Mouse (Mus musculus): ENCODE results near the gene 1700001P01Rik. TPM values are rescaled to one million over a fixed set of nuclear protein-coding genes. Genes with fewer than 3 reads are reported as not detected.
A peak's percentile ranks its signal among the peaks of the same experiment; 100 is the strongest.

Gene 1700001P01Rik
- polyA plus RNA-seq, 1 experiment from 2014 or later, result 0.44 TPM

DNA sequence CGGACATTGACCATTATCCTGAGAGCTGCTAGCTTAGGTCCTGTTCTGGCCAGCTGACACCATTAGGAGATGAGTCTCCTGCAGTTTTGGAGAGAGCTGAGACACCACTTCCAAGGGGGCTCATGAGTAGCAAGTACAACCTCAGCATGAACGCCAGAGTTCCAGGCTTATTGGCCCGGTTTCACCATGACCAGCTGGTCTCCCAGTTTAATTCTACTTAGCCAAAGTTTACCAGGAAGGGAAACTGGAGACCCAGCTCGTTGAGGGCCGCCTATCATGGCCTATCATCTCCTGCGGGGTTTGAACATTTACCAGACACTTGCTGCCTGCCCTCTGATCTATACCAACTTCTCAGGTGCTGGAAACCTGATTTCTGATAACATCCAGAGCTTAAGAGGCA lies 31.9 kb upstream of the 1700001P01Rik start:
- WGBS, result 41% methylated on average over 6 of the region's 6 CpGs
- no peak overlapping the region for H3K4me2 ChIP-seq (ENCODE audit: low read depth, low read length, severe bottlenecking)
- H3K27ac ChIP-seq (ENCODE audit: low read depth, low read length), result peak overlapping the region; percentile 42; the same call in 1 of the 2 replicates
- no peaks in the 10 kb centered on the region for H3K9me3 ChIP-seq (ENCODE audit: control insufficient read depth, low read length)
- H3K4me3 ChIP-seq (ENCODE audit: low read depth, low read length), result no peak overlapping the region
- DNase-seq (ENCODE audit: low spot score) (no peak), ATAC-seq (replicated peaks; ENCODE audit: low FRiP score) (no peak)
- H3K4me1 ChIP-seq (replicated peaks; ENCODE audit: control insufficient read depth, insufficient read depth, low read length), result peaks cover 52% of the 10 kb centered on the region
- H3K9ac ChIP-seq (ENCODE audit: low read length), result no peak overlapping the region
- no peaks in the 10 kb centered on the region for H3K36me3 ChIP-seq (ENCODE audit: control insufficient read depth, insufficient read depth, low read length)
- H3K27me3 ChIP-seq (ENCODE audit: control insufficient read depth, insufficient read depth, low read length), result no peaks in the 10 kb centered on the region

DNA sequence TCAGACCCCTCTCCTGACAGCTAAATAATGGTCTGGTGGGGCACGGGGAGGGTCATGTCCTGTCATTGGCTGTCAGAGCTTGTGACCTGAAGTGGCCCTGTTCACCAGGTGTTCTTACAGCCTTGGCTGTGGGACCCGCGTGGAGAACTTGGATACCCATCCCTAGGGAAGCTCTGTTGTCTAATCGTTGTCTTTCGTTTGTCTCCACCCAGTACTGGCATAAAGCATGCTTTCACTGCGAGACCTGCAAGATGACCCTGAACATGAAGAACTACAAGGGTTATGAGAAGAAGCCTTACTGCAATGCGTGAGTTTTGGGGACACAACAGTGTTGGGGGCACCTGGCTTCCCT lies 30.9 kb upstream of the 1700001P01Rik start:
- ATAC-seq (replicated peaks; ENCODE audit: low FRiP score) (no peak), DNase-seq (ENCODE audit: low spot score) (no peak)
- no peaks in the 10 kb centered on the region for H3K9me3 ChIP-seq (ENCODE audit: control insufficient read depth, low read length)
- H3K4me2 ChIP-seq (ENCODE audit: low read depth, low read length, severe bottlenecking), result no peak overlapping the region
- H3K4me1 ChIP-seq (replicated peaks; ENCODE audit: control insufficient read depth, insufficient read depth, low read length), result peaks cover 46% of the 10 kb centered on the region
- H3K36me3 ChIP-seq (ENCODE audit: control insufficient read depth, insufficient read depth, low read length), result no peaks in the 10 kb centered on the region
- H3K4me3 ChIP-seq (ENCODE audit: low read depth, low read length), result no peak overlapping the region
- H3K9ac ChIP-seq (ENCODE audit: low read length), result no peak overlapping the region
- H3K27ac ChIP-seq (ENCODE audit: low read depth, low read length), result no peak overlapping the region
- no peaks in the 10 kb centered on the region for H3K27me3 ChIP-seq (ENCODE audit: control insufficient read depth, insufficient read depth, low read length)
- WGBS, result 77% methylated on average over 7 of the region's 7 CpGs

DNA sequence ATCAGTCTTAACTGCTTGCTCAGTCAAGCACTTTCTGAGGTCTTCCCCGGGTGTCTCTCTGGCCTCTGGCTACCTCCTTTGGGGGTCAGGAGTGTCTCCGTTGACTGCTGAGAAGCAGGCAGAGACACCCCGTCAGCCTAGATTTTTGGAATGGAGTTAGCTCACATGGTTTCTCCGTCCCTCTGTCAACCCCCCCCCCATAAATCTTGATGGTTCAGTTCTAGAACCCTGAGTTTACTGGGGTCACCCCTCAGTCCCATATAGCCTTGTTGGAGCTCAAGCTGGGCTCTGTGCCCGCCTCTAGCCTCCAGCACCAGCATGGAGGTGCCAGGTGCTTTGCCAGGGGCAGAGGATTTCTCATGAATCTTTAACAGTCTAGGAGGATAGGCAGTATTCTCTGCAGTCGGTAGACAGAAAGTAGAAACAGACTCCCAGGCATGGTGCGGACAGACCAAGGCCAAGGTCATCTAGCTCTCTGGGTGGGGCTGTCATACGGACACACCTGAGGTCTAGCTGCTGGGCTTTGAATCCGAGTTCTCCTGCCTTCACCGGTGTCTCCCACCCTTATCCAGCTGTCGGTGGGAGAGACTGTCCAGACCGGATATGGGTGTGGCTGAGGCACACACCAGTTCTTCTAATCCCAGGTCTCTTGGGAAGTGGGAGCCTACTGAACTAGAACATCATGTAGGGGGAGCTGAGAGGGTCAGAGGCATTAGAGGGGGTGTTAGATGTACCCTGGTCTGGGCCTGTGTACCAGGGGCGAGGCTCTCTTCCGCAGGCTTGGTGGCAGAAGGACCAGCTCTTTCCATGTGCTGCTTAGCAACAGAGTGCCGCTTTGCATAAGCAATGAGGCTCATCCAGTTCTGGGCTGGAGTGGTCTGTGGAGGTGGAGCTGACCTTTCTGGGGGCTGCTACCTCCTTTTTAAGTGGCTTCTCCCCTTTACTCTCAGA lies 30.2 kb upstream of the 1700001P01Rik start:
- H3K4me2 ChIP-seq (ENCODE audit: low read depth, low read length, severe bottlenecking), result peak overlapping the region; percentile 24; the same call in 1 of the 2 replicates
- H3K36me3 ChIP-seq (ENCODE audit: control insufficient read depth, insufficient read depth, low read length), result no peaks in the 10 kb centered on the region
- H3K4me1 ChIP-seq (replicated peaks; ENCODE audit: control insufficient read depth, insufficient read depth, low read length), result peaks cover 44% of the 10 kb centered on the region
- no peaks in the 10 kb centered on the region for H3K27me3 ChIP-seq (ENCODE audit: control insufficient read depth, insufficient read depth, low read length)
- no peaks in the 10 kb centered on the region for H3K9me3 ChIP-seq (ENCODE audit: control insufficient read depth, low read length)
- WGBS, result 55% methylated on average over 15 of the region's 15 CpGs
- ATAC-seq (replicated peaks; ENCODE audit: low FRiP score), result 0 out of 2 replicates have a peak, but pooled peaks have one; percentile 42
- no peak for DNase-seq (ENCODE audit: low spot score)
- no peak overlapping the region for H3K4me3 ChIP-seq (ENCODE audit: low read depth, low read length)
- peak overlapping the region; percentile 62 for H3K27ac ChIP-seq (ENCODE audit: low read depth, low read length)
- H3K9ac ChIP-seq (ENCODE audit: low read length), result no peak overlapping the region; the same call in 1 of the 2 replicates

DNA sequence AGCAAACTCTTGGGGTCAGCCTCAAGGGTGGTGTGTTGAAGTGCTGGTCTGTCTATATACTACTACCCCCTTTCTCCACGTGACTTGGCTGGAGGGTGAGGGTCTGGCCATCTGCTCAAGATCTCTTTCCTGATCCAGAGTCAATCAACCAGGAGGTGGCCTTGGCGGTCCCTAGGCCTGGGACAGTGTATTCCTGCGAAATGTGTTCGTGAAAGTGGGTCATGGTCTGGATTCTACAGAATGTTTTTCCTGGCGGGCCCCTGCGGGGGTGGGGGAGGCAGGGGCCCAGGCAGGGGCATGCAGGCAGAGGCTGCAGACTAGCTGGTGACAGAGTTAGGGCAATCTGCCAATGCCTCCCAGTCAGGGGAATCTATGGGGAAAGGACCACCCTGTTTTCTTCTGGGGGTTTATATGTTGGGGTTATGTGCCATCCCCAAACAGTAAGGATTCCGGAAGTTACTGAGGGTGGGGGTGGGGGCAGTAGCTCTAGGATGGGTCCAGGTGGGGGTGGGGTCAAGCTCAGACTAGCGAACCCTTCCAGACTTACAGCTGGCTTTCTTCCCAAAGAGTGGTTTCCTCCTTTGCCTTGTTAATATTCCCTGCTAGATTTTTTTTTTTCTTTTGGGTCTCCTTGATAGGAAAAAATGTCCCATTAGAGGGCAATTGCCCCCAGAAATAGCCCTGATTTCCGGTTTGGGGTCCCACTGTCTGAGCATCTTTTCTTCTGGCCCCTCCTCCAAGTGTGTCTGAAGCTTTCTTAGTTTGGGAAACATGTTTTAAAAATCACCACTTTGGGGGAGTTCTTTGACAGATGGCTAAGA lies 29.3 kb upstream of the 1700001P01Rik start:
- ATAC-seq (replicated peaks; ENCODE audit: low FRiP score), result no peak
- Histone ChIP-seq H3K27me3 (ENCODE audit: control insufficient read depth, insufficient read depth, low read length) (no peaks in the 10 kb centered on the region), H3K36me3 (ENCODE audit: control insufficient read depth, insufficient read depth, low read length) (no peaks in the 10 kb centered on the region), H3K4me2 (ENCODE audit: low read depth, low read length, severe bottlenecking) (peak overlapping the region; percentile 20; the same call in 1 of the 2 replicates), H3K27ac (ENCODE audit: low read depth, low read length) (no peak overlapping the region), H3K9ac (ENCODE audit: low read length) (no peak overlapping the region; the same call in 1 of the 2 replicates), H3K4me1 (replicated peaks; ENCODE audit: control insufficient read depth, insufficient read depth, low read length) (peaks cover 43% of the 10 kb centered on the region), H3K9me3 (ENCODE audit: control insufficient read depth, low read length) (no peaks in the 10 kb centered on the region), H3K4me3 (ENCODE audit: low read depth, low read length) (no peak overlapping the region)
- 43% methylated on average over 9 of the region's 9 CpGs for WGBS
- DNase-seq (ENCODE audit: low spot score), result no peak

DNA sequence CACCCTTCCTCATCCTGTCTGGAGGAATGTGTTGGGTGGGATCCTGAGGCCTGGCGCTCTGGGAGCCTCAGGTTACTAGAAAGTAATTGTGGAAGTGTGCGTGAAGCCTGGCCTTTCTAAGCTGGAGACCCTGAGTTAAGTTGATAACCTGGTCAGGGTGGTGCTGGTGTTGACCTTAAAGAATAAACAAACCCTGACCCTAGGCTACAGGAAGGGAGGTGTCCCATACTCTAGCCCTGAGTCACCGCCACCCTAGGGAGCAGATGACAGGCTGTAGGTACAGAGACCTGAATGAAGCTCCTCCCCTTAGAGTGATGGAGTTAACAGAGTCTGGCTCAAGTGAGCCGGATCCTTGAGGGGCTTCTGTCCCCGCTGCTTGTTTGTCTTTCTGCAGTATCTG lies 28.1 kb upstream of the 1700001P01Rik start:
- no peaks in the 10 kb centered on the region for H3K27me3 ChIP-seq (ENCODE audit: control insufficient read depth, insufficient read depth, low read length)
- no peak overlapping the region for H3K4me2 ChIP-seq (ENCODE audit: low read depth, low read length, severe bottlenecking)
- no peaks in the 10 kb centered on the region for H3K9me3 ChIP-seq (ENCODE audit: control insufficient read depth, low read length)
- ATAC-seq (replicated peaks; ENCODE audit: low FRiP score), result no peak
- H3K4me3 ChIP-seq (ENCODE audit: low read depth, low read length), result no peak overlapping the region
- no peaks in the 10 kb centered on the region for H3K36me3 ChIP-seq (ENCODE audit: control insufficient read depth, insufficient read depth, low read length)
- no peak overlapping the region for H3K9ac ChIP-seq (ENCODE audit: low read length)
- 87% methylated on average over 5 of the region's 5 CpGs for WGBS
- DNase-seq (ENCODE audit: low spot score), result no peak
- peaks cover 37% of the 10 kb centered on the region for H3K4me1 ChIP-seq (replicated peaks; ENCODE audit: control insufficient read depth, insufficient read depth, low read length)
- H3K27ac ChIP-seq (ENCODE audit: low read depth, low read length), result no peak overlapping the region

DNA sequence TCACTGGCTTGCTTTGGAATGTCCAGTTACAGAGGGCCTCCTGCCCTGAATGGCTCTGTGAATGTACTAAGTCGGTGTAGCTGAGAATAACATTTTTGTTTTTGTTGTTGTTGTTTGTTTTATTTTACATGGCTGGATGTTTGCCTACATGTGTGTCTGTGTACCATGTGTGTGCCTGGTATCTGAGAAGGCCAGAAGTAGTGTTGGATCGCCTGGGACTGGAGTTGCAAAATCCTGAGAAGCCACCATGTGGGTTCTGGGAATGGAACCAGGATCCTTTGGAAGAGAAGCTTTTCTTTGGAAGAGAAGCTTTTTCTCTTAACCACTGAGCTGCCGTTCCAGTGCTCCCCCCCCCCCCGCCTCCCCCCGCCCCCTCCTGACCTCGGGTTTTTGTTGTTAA lies 26.8 kb upstream of the 1700001P01Rik start:
- peak; percentile 38 for DNase-seq (ENCODE audit: low spot score)
- H3K4me1 ChIP-seq (replicated peaks; ENCODE audit: control insufficient read depth, insufficient read depth, low read length), result peaks cover 28% of the 10 kb centered on the region
- ATAC-seq (replicated peaks; ENCODE audit: low FRiP score), result no peak
- WGBS, result 34% methylated on average over 6 of the region's 6 CpGs
- no peaks in the 10 kb centered on the region for H3K27me3 ChIP-seq (ENCODE audit: control insufficient read depth, insufficient read depth, low read length)
- H3K9me3 ChIP-seq (ENCODE audit: control insufficient read depth, low read length), result no peaks in the 10 kb centered on the region
- H3K27ac ChIP-seq (ENCODE audit: low read depth, low read length), result 0 out of 2 replicates have a peak overlapping the region, but pooled peaks have one; percentile 8
- H3K4me3 ChIP-seq (ENCODE audit: low read depth, low read length), result no peak overlapping the region
- no peak overlapping the region for H3K4me2 ChIP-seq (ENCODE audit: low read depth, low read length, severe bottlenecking)
- H3K36me3 ChIP-seq (ENCODE audit: control insufficient read depth, insufficient read depth, low read length), result no peaks in the 10 kb centered on the region
- H3K9ac ChIP-seq (ENCODE audit: low read length), result no peak overlapping the region

DNA sequence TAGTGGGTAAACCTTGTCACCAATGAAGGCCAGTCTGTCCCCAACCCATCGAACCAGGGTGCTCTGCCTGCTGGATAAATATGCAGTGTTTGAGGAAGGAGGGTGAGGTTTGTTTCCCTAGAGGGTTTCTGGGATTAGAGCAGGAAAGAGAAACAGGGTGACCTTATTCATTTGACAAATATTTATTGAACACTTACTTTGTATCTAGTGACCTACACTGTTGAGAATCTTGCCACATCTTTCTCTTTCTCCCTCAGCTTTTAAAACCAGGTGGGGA lies 26.4 kb upstream of the 1700001P01Rik start:
- H3K27me3 ChIP-seq (ENCODE audit: control insufficient read depth, insufficient read depth, low read length), result no peaks in the 10 kb centered on the region
- 0 out of 2 replicates have a peak overlapping the region, but pooled peaks have one; percentile 8 for H3K27ac ChIP-seq (ENCODE audit: low read depth, low read length)
- no peaks in the 10 kb centered on the region for H3K9me3 ChIP-seq (ENCODE audit: control insufficient read depth, low read length)
- 65% methylated on average over 1 of the region's 1 CpGs for WGBS
- no peak overlapping the region; the same call in 1 of the 2 replicates for H3K4me2 ChIP-seq (ENCODE audit: low read depth, low read length, severe bottlenecking)
- peaks cover 27% of the 10 kb centered on the region for H3K4me1 ChIP-seq (replicated peaks; ENCODE audit: control insufficient read depth, insufficient read depth, low read length)
- no peak for ATAC-seq (replicated peaks; ENCODE audit: low FRiP score)
- H3K36me3 ChIP-seq (ENCODE audit: control insufficient read depth, insufficient read depth, low read length), result no peaks in the 10 kb centered on the region
- H3K9ac ChIP-seq (ENCODE audit: low read length), result no peak overlapping the region
- no peak for DNase-seq (ENCODE audit: low spot score)
- H3K4me3 ChIP-seq (ENCODE audit: low read depth, low read length), result no peak overlapping the region

DNA sequence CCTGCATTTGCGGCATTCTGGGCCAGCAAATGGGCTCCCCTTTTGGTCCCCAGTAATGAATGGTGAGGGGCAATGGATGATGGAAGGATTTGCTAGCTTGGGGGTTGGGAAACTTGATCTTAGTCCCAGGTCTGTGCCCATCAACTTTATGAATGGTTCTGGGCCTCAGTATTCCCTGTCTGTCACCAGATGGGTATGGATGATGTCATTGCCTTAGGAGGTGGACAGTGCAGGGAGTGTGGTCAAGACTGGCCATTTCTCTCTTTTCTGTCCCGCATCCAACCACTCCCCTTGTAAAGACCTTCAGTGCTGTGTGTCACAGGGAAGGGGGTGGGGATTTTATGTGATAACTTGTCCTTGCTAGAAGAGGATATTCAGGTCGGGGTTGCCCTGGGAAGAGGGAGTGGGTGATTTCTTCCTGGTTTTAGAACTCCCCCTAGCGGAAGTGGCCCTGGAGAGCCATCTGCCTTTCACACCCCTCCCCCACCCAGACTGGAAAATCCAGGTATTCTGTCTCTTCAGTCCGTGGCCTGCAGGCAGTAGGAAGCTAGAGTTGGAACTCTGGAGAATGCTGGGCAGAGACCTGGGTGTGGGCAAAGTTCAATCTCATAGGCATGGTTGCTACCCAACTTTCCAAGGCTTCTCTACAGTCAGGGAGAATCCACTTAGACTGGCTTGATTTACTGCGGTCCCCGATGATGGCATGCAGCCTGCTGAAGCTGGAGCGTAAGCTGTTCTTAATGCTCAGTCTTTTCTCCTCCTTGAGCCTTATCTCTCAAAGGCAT lies 25.9 kb upstream of the 1700001P01Rik start:
- Histone ChIP-seq H3K36me3 (ENCODE audit: control insufficient read depth, insufficient read depth, low read length) (no peaks in the 10 kb centered on the region), H3K27ac (ENCODE audit: low read depth, low read length) (peak overlapping the region; percentile 55; the same call in 1 of the 2 replicates), H3K4me2 (ENCODE audit: low read depth, low read length, severe bottlenecking) (peak overlapping the region; percentile 76), H3K27me3 (ENCODE audit: control insufficient read depth, insufficient read depth, low read length) (no peaks in the 10 kb centered on the region), H3K4me3 (ENCODE audit: low read depth, low read length) (peak overlapping the region; percentile 72), H3K9me3 (ENCODE audit: control insufficient read depth, low read length) (no peaks in the 10 kb centered on the region), H3K9ac (ENCODE audit: low read length) (peak overlapping the region; percentile 83), H3K4me1 (replicated peaks; ENCODE audit: control insufficient read depth, insufficient read depth, low read length) (peaks cover 26% of the 10 kb centered on the region)
- WGBS, result 36% methylated on average over 8 of the region's 8 CpGs
- peak; percentile 73 for DNase-seq (ENCODE audit: low spot score)
- ATAC-seq (replicated peaks; ENCODE audit: low FRiP score), result no peak

Measured in forebrain, embryonic 11.5 days (tissue).